Mouse (Mus musculus) skeletal muscle tissue, adult 2 months (tissue): ENCODE data around the gene Chad.

Experiments used
- DNase-seq: peaks from one replicate; pipeline ENCODE4 v3.0.0-alpha.2; 2012; ENCODE audit warnings: low read depth, low spot score

Chad gene

DNA sequence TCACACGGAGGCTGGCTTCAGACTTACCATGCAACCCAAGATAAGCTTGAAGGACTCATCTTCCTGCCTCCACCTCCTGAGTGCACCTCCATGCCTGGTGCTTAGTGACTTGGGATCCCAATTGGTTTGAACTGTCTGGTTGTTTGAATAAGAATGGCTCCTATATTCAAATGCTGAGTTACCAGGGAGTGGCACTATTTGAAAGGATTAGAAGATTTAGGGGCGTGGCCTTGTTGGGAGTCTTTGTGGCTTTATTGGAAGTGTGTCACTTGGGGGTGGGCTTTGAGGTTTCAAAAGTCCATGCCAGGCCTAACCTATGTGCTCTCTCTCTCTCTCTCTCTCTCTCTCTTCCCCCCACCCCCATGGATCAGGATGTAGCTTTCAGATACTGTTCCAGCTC is 52.8 kb downstream of the Chad start:
- no peak for DNase-seq
